Mouse (Mus musculus): ENCODE measurements at regions not wholly inside any gene's neighbourhood (a gene's known extent, or its start where the extent isn't known, plus 50 kb on each side); places are given as distances from the start of the nearest gene placed in this dataset.
"Not testable (repeated sequence)": the region's sequence is repeated elsewhere in the genome, so short reads cannot be mapped to it uniquely, and the experiment has no call there.

DNA sequence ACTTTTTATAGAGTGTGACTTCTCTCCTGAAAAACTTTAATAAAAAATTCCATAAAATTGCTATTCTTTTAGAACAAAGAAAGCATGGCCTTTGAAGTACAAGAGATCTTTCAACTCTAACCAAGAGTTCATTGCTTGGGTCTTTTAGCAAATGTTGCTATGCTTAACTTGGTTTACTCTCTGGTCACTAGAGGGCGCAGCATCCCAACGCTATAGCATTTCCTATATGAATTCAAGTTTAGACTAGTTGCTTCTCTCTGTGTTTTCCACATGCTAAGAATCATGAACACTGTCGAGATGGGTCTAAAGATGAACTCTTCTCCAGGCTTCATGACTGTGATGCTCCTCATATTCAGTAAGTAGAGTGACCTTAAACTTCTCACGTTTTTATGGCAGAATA is 511.8 kb upstream of the Olfr1507 start:
- ATAC-seq (ENCODE audit: insufficient read depth, low read depth); H3K9me3 ChIP-seq (replicated peaks; ENCODE audit: control insufficient read depth, low read length); H3K27me3 ChIP-seq (ENCODE audit: control insufficient read depth, insufficient read depth, low read length); H3K27ac ChIP-seq (ENCODE audit: low read depth); H3K4me3 ChIP-seq (ENCODE audit: low read depth, low read length); H3K4me2 ChIP-seq (ENCODE audit: low read depth, low read length); DNase-seq (ENCODE audit: low spot score); H3K9ac ChIP-seq (replicated peaks; ENCODE audit: low read depth, low read length); H3K36me3 ChIP-seq (replicated peaks; ENCODE audit: control insufficient read depth, insufficient read depth, low read length); H3K4me1 ChIP-seq (ENCODE audit: control insufficient read depth, insufficient read depth): not testable (repeated sequence)
- no CpG with 5 or more reads among the region's 4 CpGs for WGBS

DNA sequence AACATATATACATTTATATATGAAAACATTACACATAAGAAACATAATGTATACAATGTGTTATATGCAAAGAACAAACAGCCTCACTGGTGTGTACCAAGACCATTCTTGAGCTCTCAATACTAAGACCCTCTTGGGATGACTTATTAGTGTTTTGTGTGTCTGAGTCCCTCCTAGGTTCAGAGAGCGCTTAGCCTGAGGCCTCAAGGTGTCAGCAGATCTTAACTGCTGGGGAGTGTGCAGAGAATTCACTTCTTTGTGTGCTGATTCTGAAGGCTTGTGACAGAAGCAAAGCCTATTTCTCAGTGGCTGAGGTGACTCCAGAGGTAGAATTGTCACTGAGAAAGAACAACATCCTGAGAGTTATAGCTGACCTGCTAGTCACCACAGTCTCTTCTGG is 505.7 kb upstream of the Olfr1507 start:
- not testable (repeated sequence) for H3K27ac ChIP-seq (ENCODE audit: low read depth); H3K9ac ChIP-seq (replicated peaks; ENCODE audit: low read depth, low read length); H3K36me3 ChIP-seq (replicated peaks; ENCODE audit: control insufficient read depth, insufficient read depth, low read length); H3K4me2 ChIP-seq (ENCODE audit: low read depth, low read length); H3K4me3 ChIP-seq (ENCODE audit: low read depth, low read length); H3K4me1 ChIP-seq (ENCODE audit: control insufficient read depth, insufficient read depth); H3K9me3 ChIP-seq (replicated peaks; ENCODE audit: control insufficient read depth, low read length); ATAC-seq (ENCODE audit: insufficient read depth, low read depth); DNase-seq (ENCODE audit: low spot score); H3K27me3 ChIP-seq (ENCODE audit: control insufficient read depth, insufficient read depth, low read length)
- 67% methylated on average over 1 of the region's 1 CpGs for WGBS

DNA sequence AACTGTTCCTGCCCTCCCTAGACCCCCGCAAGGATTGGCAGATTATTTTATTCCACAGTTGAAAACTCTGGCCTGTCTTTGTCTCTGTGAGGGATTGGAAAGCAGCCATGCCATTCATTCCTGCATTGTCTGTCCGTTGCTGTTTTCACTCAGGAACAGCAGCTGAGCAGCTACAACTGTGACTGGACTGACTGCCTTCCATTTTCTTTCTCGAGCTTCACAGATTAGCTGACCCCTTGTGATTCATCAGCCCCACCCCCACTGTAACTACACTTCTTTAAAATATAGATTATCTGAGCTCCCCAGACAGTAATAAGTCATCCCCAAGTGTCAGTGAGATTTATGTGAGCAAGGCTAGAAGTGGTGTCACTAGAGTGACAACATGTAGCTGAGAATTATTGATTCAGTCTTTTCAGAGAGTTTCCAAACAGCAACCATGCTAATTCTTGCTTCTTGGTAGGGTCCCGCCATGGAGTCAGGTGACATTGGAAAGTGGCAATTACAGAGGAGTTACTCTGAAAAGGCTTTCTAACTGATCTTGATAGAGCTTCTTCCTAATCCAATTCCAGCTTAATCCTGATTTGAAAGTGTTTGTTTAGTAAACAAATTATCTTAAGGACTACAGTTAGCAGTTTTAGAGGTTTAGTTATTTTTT is 496.7 kb upstream of the Olfr1507 start:
- ATAC-seq (ENCODE audit: insufficient read depth, low read depth); DNase-seq (ENCODE audit: low spot score); H3K4me1 ChIP-seq (ENCODE audit: control insufficient read depth, insufficient read depth); H3K4me2 ChIP-seq (ENCODE audit: low read depth, low read length); H3K27me3 ChIP-seq (ENCODE audit: control insufficient read depth, insufficient read depth, low read length); H3K9me3 ChIP-seq (replicated peaks; ENCODE audit: control insufficient read depth, low read length); H3K4me3 ChIP-seq (ENCODE audit: low read depth, low read length); H3K27ac ChIP-seq (ENCODE audit: low read depth); H3K36me3 ChIP-seq (replicated peaks; ENCODE audit: control insufficient read depth, insufficient read depth, low read length); H3K9ac ChIP-seq (replicated peaks; ENCODE audit: low read depth, low read length): not testable (repeated sequence)
- WGBS: 46% methylated on average over 1 of the region's 4 CpGs

DNA sequence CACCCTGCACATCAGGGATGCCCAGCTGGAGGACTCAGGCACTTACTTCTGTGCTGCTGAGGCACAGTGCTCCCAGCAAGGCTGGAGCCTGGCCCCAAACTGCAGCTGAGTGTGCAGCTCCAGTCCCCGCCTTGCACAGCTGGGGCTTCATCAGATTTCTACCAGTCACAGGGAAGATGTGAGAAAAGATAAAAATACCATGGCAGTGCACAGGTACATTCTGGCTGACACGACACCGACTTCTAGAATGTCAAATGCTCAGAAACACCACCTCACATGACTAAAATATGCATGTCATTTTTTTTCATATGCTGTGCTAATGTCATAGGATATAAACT is 495.7 kb upstream of the Olfr1507 start:
- H3K27ac ChIP-seq (ENCODE audit: low read depth); H3K36me3 ChIP-seq (replicated peaks; ENCODE audit: control insufficient read depth, insufficient read depth, low read length); H3K9me3 ChIP-seq (replicated peaks; ENCODE audit: control insufficient read depth, low read length); H3K4me1 ChIP-seq (ENCODE audit: control insufficient read depth, insufficient read depth); ATAC-seq (ENCODE audit: insufficient read depth, low read depth); H3K9ac ChIP-seq (replicated peaks; ENCODE audit: low read depth, low read length); H3K27me3 ChIP-seq (ENCODE audit: control insufficient read depth, insufficient read depth, low read length); H3K4me3 ChIP-seq (ENCODE audit: low read depth, low read length); DNase-seq (ENCODE audit: low spot score); H3K4me2 ChIP-seq (ENCODE audit: low read depth, low read length): not testable (repeated sequence)
- no CpG with 5 or more reads among the region's 3 CpGs for WGBS

DNA sequence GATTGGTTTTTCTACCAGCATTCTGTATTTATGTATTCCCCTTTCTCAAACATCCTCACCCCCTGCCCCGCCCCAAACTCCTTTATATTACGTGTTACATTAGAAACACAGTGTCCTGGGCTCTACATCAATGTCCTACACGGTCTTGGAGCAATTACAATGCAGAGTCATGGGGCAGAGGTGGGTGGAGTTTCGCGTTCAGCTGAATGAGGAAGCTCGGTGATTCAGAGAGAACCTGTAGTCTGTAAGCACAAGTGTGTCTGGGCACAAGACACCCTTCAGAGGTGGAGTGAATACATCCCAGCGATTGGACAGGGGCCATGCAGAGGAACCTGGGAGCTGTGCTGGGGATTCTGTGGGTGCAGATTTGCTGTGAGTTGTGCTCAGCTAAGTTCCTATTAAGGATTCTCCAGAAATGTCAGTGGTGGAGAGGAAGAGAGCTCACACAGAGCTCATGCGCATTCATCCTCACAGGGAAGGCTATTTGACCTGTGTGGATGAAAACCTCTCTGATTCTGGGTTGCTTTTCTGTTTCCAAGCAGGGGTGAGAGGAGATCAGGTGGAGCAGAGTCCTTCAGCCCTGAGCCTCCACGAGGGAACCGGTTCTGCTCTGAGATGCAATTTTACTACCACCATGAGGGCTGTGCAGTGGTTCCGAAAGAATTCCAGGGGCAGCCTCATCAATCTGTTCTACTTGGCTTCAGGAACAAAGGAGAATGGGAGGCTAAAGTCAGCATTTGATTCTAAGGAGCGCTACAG is 495.2 kb upstream of the Olfr1507 start:
- H3K4me1 ChIP-seq (ENCODE audit: control insufficient read depth, insufficient read depth); H3K27ac ChIP-seq (ENCODE audit: low read depth); H3K4me2 ChIP-seq (ENCODE audit: low read depth, low read length); DNase-seq (ENCODE audit: low spot score); H3K27me3 ChIP-seq (ENCODE audit: control insufficient read depth, insufficient read depth, low read length); H3K9ac ChIP-seq (replicated peaks; ENCODE audit: low read depth, low read length); H3K9me3 ChIP-seq (replicated peaks; ENCODE audit: control insufficient read depth, low read length); H3K4me3 ChIP-seq (ENCODE audit: low read depth, low read length); H3K36me3 ChIP-seq (replicated peaks; ENCODE audit: control insufficient read depth, insufficient read depth, low read length); ATAC-seq (ENCODE audit: insufficient read depth, low read depth): not testable (repeated sequence)
- WGBS: no CpG with 5 or more reads among the region's 12 CpGs

DNA sequence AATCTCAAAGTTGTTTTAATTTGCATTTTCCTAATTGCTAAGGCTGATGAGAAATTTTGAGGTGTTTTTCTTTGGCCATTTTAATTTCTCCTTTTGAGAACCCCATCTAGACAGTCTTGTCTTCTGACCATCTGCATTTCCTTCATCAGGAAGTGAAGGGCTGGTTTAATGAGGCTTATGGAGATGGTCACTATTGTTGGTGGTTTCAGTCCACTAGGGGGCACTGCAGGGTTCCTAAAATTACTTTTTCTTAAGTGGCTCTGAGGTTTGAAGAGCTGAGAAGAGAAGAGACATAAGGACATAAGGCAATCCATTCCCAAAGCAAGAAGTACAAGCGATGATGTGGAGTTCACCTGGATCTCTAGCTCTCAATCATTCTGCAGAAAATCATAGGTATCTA is 494.4 kb upstream of the Olfr1507 start:
- ATAC-seq (ENCODE audit: insufficient read depth, low read depth); DNase-seq (ENCODE audit: low spot score); H3K4me1 ChIP-seq (ENCODE audit: control insufficient read depth, insufficient read depth); H3K36me3 ChIP-seq (replicated peaks; ENCODE audit: control insufficient read depth, insufficient read depth, low read length); H3K27me3 ChIP-seq (ENCODE audit: control insufficient read depth, insufficient read depth, low read length); H3K4me2 ChIP-seq (ENCODE audit: low read depth, low read length); H3K4me3 ChIP-seq (ENCODE audit: low read depth, low read length); H3K9me3 ChIP-seq (replicated peaks; ENCODE audit: control insufficient read depth, low read length); H3K27ac ChIP-seq (ENCODE audit: low read depth); H3K9ac ChIP-seq (replicated peaks; ENCODE audit: low read depth, low read length): not testable (repeated sequence)
- WGBS: 67% methylated on average over 1 of the region's 1 CpGs

DNA sequence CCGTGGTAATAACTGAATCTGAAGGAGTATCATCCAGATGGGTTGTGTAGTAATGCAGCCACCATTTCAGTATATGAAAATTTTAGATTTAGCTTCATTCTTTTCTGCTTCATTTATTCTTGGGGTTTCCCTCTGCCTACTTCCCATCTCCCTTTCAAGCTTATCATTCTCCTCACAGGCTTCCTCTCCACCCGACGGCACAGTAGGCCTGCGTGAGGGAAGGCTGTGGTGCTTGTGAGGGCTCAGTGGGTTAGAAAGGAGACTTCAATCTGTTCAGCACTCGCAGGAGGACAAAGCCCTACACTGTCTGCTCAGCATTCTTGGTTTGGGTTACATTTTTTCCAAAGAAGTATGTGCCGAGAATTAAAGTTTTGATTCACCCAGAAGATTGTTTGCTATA is 493.0 kb upstream of the Olfr1507 start:
- H3K27ac ChIP-seq (ENCODE audit: low read depth); H3K4me2 ChIP-seq (ENCODE audit: low read depth, low read length); H3K36me3 ChIP-seq (replicated peaks; ENCODE audit: control insufficient read depth, insufficient read depth, low read length); DNase-seq (ENCODE audit: low spot score); H3K9me3 ChIP-seq (replicated peaks; ENCODE audit: control insufficient read depth, low read length); H3K27me3 ChIP-seq (ENCODE audit: control insufficient read depth, insufficient read depth, low read length); H3K9ac ChIP-seq (replicated peaks; ENCODE audit: low read depth, low read length); ATAC-seq (ENCODE audit: insufficient read depth, low read depth); H3K4me3 ChIP-seq (ENCODE audit: low read depth, low read length); H3K4me1 ChIP-seq (ENCODE audit: control insufficient read depth, insufficient read depth): not testable (repeated sequence)
- no CpG with 5 or more reads among the region's 6 CpGs for WGBS

DNA sequence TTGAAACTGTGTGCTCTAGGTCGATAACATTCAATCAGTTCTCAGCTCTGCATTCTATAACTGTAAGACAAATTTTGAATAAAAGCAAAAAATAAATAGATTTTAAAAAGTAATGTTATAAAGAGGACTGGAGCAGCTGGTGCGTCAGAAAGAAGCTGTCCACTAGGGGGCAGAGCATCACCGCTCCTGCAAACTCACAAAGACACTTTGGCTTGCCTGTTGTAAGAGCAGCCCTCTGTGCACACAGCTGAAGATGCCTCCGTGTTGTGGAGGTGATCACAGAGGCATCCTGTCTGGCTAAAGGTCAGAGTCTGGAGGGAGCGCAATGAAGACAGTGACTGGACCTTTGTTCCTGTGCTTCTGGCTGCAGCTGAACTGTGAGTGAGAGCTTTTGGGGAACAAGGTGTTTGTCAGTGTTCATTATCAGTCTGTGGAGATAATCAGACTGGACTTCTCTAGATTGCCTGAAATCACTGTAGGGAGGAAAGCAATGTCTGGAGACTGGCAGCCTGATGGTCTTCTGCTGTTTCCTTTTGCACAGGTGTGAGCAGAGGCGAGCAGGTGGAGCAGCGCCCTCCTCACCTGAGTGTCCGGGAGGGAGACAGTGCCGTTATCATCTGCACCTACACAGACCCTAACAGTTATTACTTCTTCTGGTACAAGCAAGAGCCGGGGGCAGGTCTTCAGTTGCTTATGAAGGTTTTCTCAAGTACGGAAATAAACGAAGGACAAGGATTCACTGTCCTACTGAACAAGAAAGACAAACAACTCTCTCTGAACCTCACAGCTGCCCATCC is 476.9 kb upstream of the Olfr1507 start:
- DNase-seq (ENCODE audit: low spot score); H3K4me3 ChIP-seq (ENCODE audit: low read depth, low read length); H3K4me2 ChIP-seq (ENCODE audit: low read depth, low read length); H3K9ac ChIP-seq (replicated peaks; ENCODE audit: low read depth, low read length); ATAC-seq (ENCODE audit: insufficient read depth, low read depth); H3K36me3 ChIP-seq (replicated peaks; ENCODE audit: control insufficient read depth, insufficient read depth, low read length); H3K27ac ChIP-seq (ENCODE audit: low read depth); H3K4me1 ChIP-seq (ENCODE audit: control insufficient read depth, insufficient read depth); H3K9me3 ChIP-seq (replicated peaks; ENCODE audit: control insufficient read depth, low read length); H3K27me3 ChIP-seq (ENCODE audit: control insufficient read depth, insufficient read depth, low read length): not testable (repeated sequence)
- WGBS: no CpG with 5 or more reads among the region's 12 CpGs

Data from heart, postnatal 0 days (tissue).